Mouse (Mus musculus) embryonic facial prominence, embryonic 12.5 days (tissue): Measurements from ENCODE around the gene Dusp13. TPM values are rescaled to one million over a fixed set of nuclear protein-coding genes. Genes with fewer than 3 reads are reported as not detected.

Experiments
- ATAC-seq: fragments of 200-750 bp; cut with Nextera tagmentation; 2 replicates; pipeline ENCODE4 v1.8.0; 2017; ENCODE audit not compliant: insufficient number of reproducible peaks, insufficient read depth, low FRiP score, low TSS enrichment
- H3K27ac ChIP-seq: fragments of 300-500 bp; sonication (generic); 2 replicates; pipeline ENCODE4 v1.5.1; 2016; ENCODE audit warnings: mild to moderate bottlenecking
- H3K27me3 ChIP-seq: fragments of 300-500 bp; sonication (generic); 2 replicates; pipeline ENCODE4 v1.6.1; 2016; ENCODE audit warnings: mild to moderate bottlenecking, moderate library complexity
- H3K36me3 ChIP-seq: fragments of 300-500 bp; sonication (generic); 2 replicates; pipeline ENCODE4 v1.6.1; 2016; ENCODE audit warnings: mild to moderate bottlenecking
- H3K4me1 ChIP-seq: fragments of 300-500 bp; sonication (generic); 2 replicates; pipeline ENCODE4 v1.6.1; 2016
- H3K4me2 ChIP-seq: fragments of 300-500 bp; sonication (generic); replicated peaks from 2 replicates; pipeline ENCODE4 v1.6.1; 2016; ENCODE audit warnings: mild to moderate bottlenecking, moderate library complexity
- H3K4me3 ChIP-seq: fragments of 300-500 bp; sonication (generic); 2 replicates; pipeline ENCODE4 v1.5.1; 2016; ENCODE audit warnings: mild to moderate bottlenecking
- H3K9ac ChIP-seq: fragments of 300-500 bp; sonication (generic); 2 replicates; pipeline ENCODE4 v1.6.1; 2016; ENCODE audit warnings: mild to moderate bottlenecking, moderate library complexity
- H3K9me3 ChIP-seq: fragments of 300-500 bp; sonication (generic); 2 replicates; pipeline ENCODE4 v1.6.1; 2016; ENCODE audit warnings: mild to moderate bottlenecking, moderate library complexity
- WGBS: fragments of 180-500 bp; shearing (Covaris S2); methylation state at CpG from one replicate; pipeline ENCODE4 v1.1.7; 2016; 5-methylcytosine and 5-hydroxymethylcytosine counted together
- polyA plus RNA-seq: library from polyadenylated mRNA; unstranded; fragments of >200 nt; fragmentation: Nextera tagmentation; extraction: Ambion mirVana; gene quantifications from 2 replicates; pipeline ENCODE4 v1.2.1, GENCODE M21; 2016

Dusp13 gene
- polyA plus RNA-seq, 1 experiment from 2014 or later = not detected

DNA sequence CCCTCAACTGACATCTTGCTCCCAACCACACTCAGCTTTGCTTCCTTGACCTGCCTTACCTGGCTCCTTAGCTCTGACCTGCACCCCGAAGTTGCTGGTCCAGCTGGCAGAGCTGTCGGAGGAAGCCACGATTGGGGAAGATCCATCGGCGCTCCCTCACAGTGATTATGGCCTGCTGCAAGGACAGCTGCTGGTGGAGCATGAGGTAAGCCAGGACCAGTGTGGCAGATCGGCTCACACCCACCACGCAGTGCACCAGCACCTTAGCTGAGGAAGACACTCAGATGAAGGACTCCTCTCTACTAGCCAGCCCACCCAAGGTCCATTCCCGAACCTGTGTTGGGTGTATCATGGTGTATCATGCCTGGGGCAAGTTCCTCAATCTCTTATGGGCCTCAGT, 4.7 kb downstream of the Dusp13 start:
- no peak for ATAC-seq
- Histone ChIP-seq H3K27me3 (0 out of 2 replicates have a peak, but pooled peaks cover 7% of the 10 kb centered on the region), H3K4me1 (no peaks in the 10 kb centered on the region), H3K27ac (no peak overlapping the region), H3K4me2 (no peak overlapping the region), H3K9ac (no peak overlapping the region), H3K4me3 (no peak overlapping the region), H3K36me3 (no peaks in the 10 kb centered on the region), H3K9me3 (no peaks in the 10 kb centered on the region)
- 89% methylated on average over 8 of the region's 8 CpGs for WGBS

- Histone ChIP-seq H3K4me3 (no peak overlapping the region), H3K4me2 (no peak overlapping the region), H3K27ac (no peak overlapping the region), H3K27me3 (0 out of 2 replicates have a peak, but pooled peaks cover 7% of the 10 kb centered on the region), H3K4me1 (no peaks in the 10 kb centered on the region), H3K9me3 (no peaks in the 10 kb centered on the region), H3K36me3 (no peaks in the 10 kb centered on the region), H3K9ac (no peak overlapping the region)
- no peak for ATAC-seq
- WGBS = 68% methylated on average over 5 of the region's 5 CpGs
Observed at GRCm38 (mm10) chr14:21745149-21745548, 5.8 kb downstream of the Dusp13 start.

DNA sequence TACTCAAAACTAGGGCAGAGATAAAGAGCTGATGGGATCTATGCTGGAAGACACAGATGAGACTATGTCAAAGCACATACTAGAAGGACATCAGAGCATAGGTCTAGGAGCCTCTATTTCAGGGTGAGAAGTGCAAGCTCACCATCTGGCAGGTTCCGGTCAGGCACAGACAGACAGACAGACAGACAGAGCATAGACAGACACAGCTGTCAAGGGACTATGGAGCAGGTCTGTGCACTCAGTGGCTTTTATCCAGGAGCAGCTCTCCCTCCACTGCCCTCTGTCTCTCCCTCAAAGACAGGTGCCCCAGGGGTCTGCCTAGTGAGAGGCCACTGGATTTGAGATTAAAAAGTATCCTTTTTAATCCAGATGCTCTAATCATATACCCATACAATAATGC, 6.8 kb downstream of the Dusp13 start:
- H3K4me1 ChIP-seq = no peaks in the 10 kb centered on the region
- no peak overlapping the region for H3K9ac ChIP-seq
- no peaks in the 10 kb centered on the region for H3K36me3 ChIP-seq
- 86% methylated on average over 1 of the region's 1 CpGs for WGBS
- no peak overlapping the region for H3K4me2 ChIP-seq
- H3K27me3 ChIP-seq = 0 out of 2 replicates have a peak, but pooled peaks cover 7% of the 10 kb centered on the region
- no peaks in the 10 kb centered on the region for H3K9me3 ChIP-seq
- H3K4me3 ChIP-seq = no peak overlapping the region
- no peak for ATAC-seq
- no peak overlapping the region for H3K27ac ChIP-seq

DNA sequence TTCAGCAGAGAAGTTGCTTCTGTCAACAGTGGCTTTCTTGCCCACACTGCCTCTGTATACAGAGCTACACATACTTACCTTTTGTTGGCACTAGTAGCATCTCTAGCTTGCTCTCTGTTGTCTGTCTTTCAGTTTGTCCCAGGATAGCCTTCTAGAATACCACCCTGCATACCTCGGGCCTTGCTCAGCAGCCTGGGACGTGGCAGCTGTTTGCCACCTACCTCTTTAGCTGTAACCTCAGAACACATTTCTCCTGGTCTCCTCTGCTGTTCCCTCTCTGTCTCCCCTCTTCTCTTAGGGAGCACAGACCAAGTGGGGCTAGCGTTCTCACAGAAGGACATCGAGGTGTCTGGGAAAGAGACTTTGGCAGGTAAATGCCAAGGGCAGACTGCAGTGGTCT, 8.5 kb downstream of the Dusp13 start:
- Histone ChIP-seq H3K4me2 (no peak overlapping the region), H3K4me3 (no peak overlapping the region), H3K27me3 (0 out of 2 replicates have a peak, but pooled peaks cover 7% of the 10 kb centered on the region), H3K27ac (no peak overlapping the region), H3K4me1 (no peaks in the 10 kb centered on the region), H3K9ac (no peak overlapping the region), H3K9me3 (no peaks in the 10 kb centered on the region), H3K36me3 (no peaks in the 10 kb centered on the region)
- WGBS = 83% methylated on average over 4 of the region's 4 CpGs
- no peak for ATAC-seq

DNA sequence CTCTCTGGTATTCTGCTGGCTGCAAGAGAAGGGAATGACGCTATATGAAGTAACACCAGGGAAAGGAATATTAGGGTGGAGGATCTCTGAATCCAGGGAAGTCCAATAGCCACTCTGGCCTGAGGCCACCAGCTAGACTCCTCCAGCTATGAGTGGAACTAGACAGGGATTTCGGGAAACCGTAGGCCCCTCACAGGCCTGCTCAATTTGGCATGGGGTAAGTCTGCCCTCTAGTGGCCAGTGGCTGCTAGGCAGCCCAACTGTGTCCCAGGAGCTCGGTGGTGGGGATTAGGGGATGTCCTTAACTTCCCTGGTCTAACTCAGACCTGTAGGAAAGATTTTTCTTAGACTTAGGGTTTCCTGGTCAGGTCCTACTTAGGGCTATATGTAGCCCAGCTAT, 9.2 kb downstream of the Dusp13 start:
- H3K27me3 ChIP-seq = 0 out of 2 replicates have a peak, but pooled peaks cover 7% of the 10 kb centered on the region
- H3K4me3 ChIP-seq = no peak overlapping the region
- H3K4me2 ChIP-seq = no peak overlapping the region
- H3K9me3 ChIP-seq = no peaks in the 10 kb centered on the region
- no peaks in the 10 kb centered on the region for H3K36me3 ChIP-seq
- no peak overlapping the region for H3K9ac ChIP-seq
- 10% methylated on average over 4 of the region's 4 CpGs for WGBS
- no peaks in the 10 kb centered on the region for H3K4me1 ChIP-seq
- ATAC-seq = peak; percentile 61
- no peak overlapping the region for H3K27ac ChIP-seq

- no peaks in the 10 kb centered on the region for H3K36me3 ChIP-seq
- no peaks in the 10 kb centered on the region for H3K4me1 ChIP-seq
- 0 out of 2 replicates have a peak, but pooled peaks cover 7% of the 10 kb centered on the region for H3K27me3 ChIP-seq
- no peak for ATAC-seq
- H3K4me2 ChIP-seq = no peak overlapping the region
- H3K9ac ChIP-seq = peak overlapping the region; percentile 40; the same call in 1 of the 2 replicates
- no peak overlapping the region for H3K4me3 ChIP-seq
- WGBS = 91% methylated on average over 3 of the region's 3 CpGs
- H3K27ac ChIP-seq = no peak overlapping the region
- no peaks in the 10 kb centered on the region for H3K9me3 ChIP-seq
Observed at GRCm38 (mm10) chr14:21741314-21741713, 9.7 kb downstream of the Dusp13 start.

DNA sequence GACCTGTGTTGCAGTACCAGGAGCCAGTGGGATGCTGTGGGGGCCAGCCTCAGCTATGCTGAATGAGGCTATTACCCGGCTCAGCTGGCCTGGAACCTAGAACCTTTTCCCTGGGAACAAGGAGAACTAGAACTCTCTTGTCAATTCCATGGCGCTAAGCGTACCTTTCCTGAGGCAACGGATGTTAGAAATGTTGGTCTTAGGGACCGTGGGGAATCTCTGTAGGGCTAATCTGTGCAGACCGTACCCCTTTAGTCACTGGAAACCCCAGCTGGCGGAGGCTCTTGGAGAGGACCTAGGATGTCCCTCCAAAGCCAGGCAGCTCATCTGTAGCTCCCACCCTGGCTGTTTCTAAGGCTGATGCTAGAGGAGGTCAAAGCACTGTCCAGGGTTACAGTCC, 10.6 kb downstream of the Dusp13 start:
- no peak for ATAC-seq
- Histone ChIP-seq H3K36me3 (no peaks in the 10 kb centered on the region), H3K27me3 (0 out of 2 replicates have a peak, but pooled peaks cover 7% of the 10 kb centered on the region), H3K4me2 (no peak overlapping the region), H3K27ac (no peak overlapping the region), H3K4me3 (no peak overlapping the region), H3K9ac (no peak overlapping the region), H3K4me1 (no peaks in the 10 kb centered on the region), H3K9me3 (no peaks in the 10 kb centered on the region)
- WGBS = 94% methylated on average over 7 of the region's 7 CpGs

DNA sequence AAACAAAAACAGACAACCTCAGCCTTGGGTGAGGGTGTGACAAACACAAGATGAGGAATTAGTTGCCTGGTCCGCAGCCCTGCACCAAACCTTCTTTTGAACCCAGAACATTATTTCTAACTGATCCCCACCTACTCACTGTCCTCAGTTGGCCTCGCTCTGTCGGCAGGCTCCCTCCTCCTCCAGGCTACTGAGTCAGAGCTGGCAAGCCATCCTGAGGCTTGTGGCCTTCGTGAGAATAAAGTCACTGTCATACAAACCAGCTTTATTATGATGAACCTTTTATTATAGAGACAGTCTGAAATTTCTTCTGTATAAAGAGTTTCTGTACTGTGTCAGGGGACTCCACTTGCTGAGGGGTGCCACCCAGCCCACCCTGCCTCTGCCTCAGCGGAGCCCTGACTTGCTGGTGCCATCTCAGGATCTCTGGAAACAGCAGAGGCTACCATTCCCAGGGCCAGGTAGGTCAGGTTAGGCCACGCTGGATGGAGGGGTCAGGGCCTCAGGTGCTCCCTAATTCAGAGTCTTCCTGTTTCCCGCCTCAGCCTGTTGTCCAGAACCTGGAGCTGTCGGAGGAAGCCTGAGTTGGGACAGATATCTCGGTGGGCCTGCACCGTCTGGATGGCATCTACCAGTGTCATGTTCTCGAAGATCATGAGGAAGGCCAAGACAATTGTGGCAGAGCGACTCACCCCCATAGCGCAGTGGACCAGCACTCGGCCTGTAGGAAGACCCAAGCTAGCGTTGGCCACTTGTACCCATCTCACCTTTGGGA, 17.7 kb downstream of the Dusp13 start:
- H3K9ac ChIP-seq = no peak overlapping the region
- no peaks in the 10 kb centered on the region for H3K36me3 ChIP-seq
- peaks cover 5% of the 10 kb centered on the region; the same call in 1 of the 2 replicates for H3K9me3 ChIP-seq
- ATAC-seq = no peak
- no peak overlapping the region for H3K27ac ChIP-seq
- no peak overlapping the region for H3K4me3 ChIP-seq
- no peaks in the 10 kb centered on the region for H3K27me3 ChIP-seq
- no peak overlapping the region for H3K4me2 ChIP-seq
- H3K4me1 ChIP-seq = no peaks in the 10 kb centered on the region
- WGBS = 93% methylated on average over 15 of the region's 15 CpGs

DNA sequence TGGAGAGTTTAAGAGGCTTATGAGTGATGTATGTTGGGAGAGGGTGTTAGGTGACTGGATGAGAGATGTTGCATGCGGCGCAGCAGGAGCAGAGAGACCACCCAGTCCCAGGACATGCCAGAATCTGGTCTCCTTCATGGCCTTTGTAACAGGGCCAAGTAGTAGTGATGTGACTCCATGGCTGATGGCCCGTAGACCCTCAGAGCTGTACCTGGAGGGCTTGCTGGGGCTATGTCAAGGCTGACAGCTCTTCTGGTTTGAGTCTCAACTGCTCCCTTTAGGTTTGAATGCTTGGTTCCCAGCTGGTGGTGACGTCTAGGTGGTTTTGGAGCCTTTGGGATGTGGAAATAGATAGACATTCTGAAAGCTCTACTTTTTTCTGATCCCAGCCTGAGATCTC, 21.0 kb downstream of the Dusp13 start:
- no peaks in the 10 kb centered on the region for H3K36me3 ChIP-seq
- no peak overlapping the region for H3K27ac ChIP-seq
- WGBS = 94% methylated on average over 4 of the region's 4 CpGs
- peaks cover 5% of the 10 kb centered on the region; the same call in 1 of the 2 replicates for H3K9me3 ChIP-seq
- no peaks in the 10 kb centered on the region for H3K4me1 ChIP-seq
- no peak overlapping the region for H3K4me2 ChIP-seq
- no peaks in the 10 kb centered on the region for H3K27me3 ChIP-seq
- ATAC-seq = no peak
- H3K9ac ChIP-seq = no peak overlapping the region
- H3K4me3 ChIP-seq = no peak overlapping the region

- WGBS = 66% methylated on average over 6 of the region's 6 CpGs
Observed at GRCm38 (mm10) chr14:21729031-21729732, 21.8 kb downstream of the Dusp13 start.

DNA sequence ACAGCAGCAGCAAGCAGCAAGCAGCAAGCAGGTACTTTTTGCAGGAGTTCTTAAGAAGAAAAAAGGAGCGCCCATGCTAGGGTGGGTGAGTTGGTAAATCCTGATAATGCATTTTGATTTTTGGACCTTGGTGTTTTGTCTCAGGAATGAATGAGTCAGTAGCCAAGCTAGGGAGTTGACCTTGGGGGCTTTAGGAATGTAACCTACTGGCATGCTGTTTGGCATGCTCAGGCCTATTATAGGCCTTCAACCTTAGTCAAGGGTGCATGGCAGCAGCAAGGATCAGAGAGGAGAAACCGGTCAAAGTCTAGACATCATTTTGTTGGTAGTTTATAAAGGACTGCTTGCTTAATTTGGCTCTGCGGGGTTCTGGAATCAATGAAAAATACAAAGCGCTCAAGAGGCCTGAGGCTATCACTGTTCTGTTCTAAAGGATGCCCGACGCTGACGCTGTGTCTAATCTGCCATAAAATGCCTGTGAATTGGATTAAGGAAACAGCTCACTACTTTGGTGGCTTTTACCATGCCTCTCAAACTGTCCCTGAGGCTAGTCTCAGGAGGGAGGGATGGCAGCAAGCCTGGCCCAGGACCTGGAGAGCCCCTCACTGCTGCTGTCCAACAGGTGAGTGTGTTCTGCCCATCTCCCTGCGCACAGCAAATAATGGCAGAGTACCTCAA, 28.8 kb downstream of the Dusp13 start:
- Histone ChIP-seq H3K36me3 (no peaks in the 10 kb centered on the region), H3K4me1 (peaks cover 13% of the 10 kb centered on the region; the same call in 1 of the 2 replicates), H3K4me3 (no peak overlapping the region), H3K27ac (no peak overlapping the region), H3K4me2 (no peak overlapping the region), H3K27me3 (0 out of 2 replicates have a peak, but pooled peaks cover 4% of the 10 kb centered on the region), H3K9me3 (peaks cover 11% of the 10 kb centered on the region; the same call in 1 of the 2 replicates), H3K9ac (no peak overlapping the region)
- ATAC-seq = no peak
- 42% methylated on average over 8 of the region's 8 CpGs for WGBS

More at GRCm38 (mm10) chr14:21729031-21729732, 21.8 kb downstream of the Dusp13 start:
- Histone ChIP-seq H3K9me3 (peaks cover 5% of the 10 kb centered on the region; the same call in 1 of the 2 replicates), H3K36me3 (no peaks in the 10 kb centered on the region), H3K4me3 (no peak overlapping the region), H3K9ac (no peak overlapping the region), H3K4me2 (no peak overlapping the region), H3K27me3 (no peaks in the 10 kb centered on the region), H3K27ac (no peak overlapping the region), H3K4me1 (no peaks in the 10 kb centered on the region)
- no peak for ATAC-seq
